Comparison of ENCODE assay signal across 9 mouse cellular contexts in the genomic region with DNA sequence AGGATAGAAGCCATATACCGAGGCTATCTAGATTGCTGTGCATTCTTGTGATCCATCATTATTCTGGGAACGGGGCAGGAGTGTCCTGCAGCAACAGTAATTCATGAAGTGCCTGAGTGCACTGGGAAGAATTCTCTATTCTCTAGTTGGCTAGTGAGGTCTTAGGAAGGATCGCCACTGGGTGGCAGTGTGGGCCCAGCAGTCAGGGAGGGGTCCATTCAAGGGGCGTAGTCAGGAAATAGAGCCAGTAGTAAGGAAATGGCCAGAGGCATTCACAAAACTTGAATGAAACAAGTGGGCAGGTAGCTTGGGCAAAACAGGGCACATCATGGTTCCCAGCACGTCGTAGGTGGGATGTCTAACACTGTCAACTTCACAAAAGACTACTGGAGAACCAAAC. TPM values are rescaled to one million over a fixed set of nuclear protein-coding genes. Genes with fewer than 3 reads are reported as not detected.
A peak's percentile ranks its signal among the peaks of the same experiment; 100 is the strongest.
DNase-seq lines count a peak whose midpoint lies in the region; ATAC-seq and TF ChIP-seq lines count a peak whose summit lies in the region.
"Had no signal": no experiment of that assay in that cellular context is flagged by ENCODE, and none has a peak within 500 bp of the region (broad histone marks: within the 10 kb centered on the region; RNA-seq: fewer than 3 reads in every experiment).

No protein-coding gene starts in this region.

- ATAC-seq in heart, embryonic 12.5 days (ENCODE audit: insufficient number of reproducible peaks, low FRiP score), result no peak
- ATAC-seq in G1E (ENCODE audit: extremely low read depth, insufficient number of reproducible peaks, low FRiP score, poor library complexity, severe bottlenecking), result no peak

- H3K27me3 ChIP-seq in heart, embryonic 12.5 days (replicated peaks), result 0 out of 2 replicates have a peak, but pooled peaks cover 6% of the 10 kb centered on the region
- H3K27me3 ChIP-seq in G1E (ENCODE audit: insufficient read depth, low read length), result peaks cover 8% of the 10 kb centered on the region
- H3K27me3 ChIP-seq in thymus, adult 2 months (ENCODE audit: control insufficient read depth, insufficient read depth, low read length), result no peaks in the 10 kb centered on the region; the same call in 1 of the 2 replicates

- intact Hi-C loops in left cerebral cortex, postnatal 36 days (cut with DNase I), result loop anchor here (1.0 to 5.0 kb wide), 7 partner anchors 42 to 407 kb away; a partner anchor contains a TSS

- peaks cover 39% of the 10 kb centered on the region for H3K4me1 ChIP-seq in heart, embryonic 12.5 days (replicated peaks)
- H3K4me1 ChIP-seq in G1E (ENCODE audit: insufficient read depth, low read depth, low read length), result peaks cover 44% of the 10 kb centered on the region
- H3K4me1 ChIP-seq in thymus, adult 2 months (replicated peaks; ENCODE audit: control insufficient read depth, insufficient read depth, low read length), result peaks cover 23% of the 10 kb centered on the region

- no peak overlapping the region for H3K9ac ChIP-seq in heart, embryonic 12.5 days
- H3K9ac ChIP-seq: limb, embryonic 12.5 days had no signal

- no peak overlapping the region for H3K4me3 ChIP-seq in heart, embryonic 12.5 days
- peak overlapping the region; percentile 30; the same call in 1 of the 2 replicates for H3K4me3 ChIP-seq in G1E (ENCODE audit: low read depth, low read length)
- no peak overlapping the region for H3K4me3 ChIP-seq in thymus, adult 2 months (ENCODE audit: control insufficient read depth, insufficient read depth, low read length)
- H3K4me3 ChIP-seq: limb, embryonic 12.5 days had no signal

- no peak for TF ChIP-seq POLR2A in thymus, adult 2 months (IDR thresholded peaks at IDR 0.05; ENCODE audit: control insufficient read depth, extremely low read depth, insufficient read depth, low read length, poor library complexity)

- peak; percentile 83 to 96 for DNase-seq in heart, adult 18-20 months
- no peak for DNase-seq in G1E (ENCODE audit: low spot score)
- peak; percentile 95 for DNase-seq in cerebellum, postnatal 10 days
- DNase-seq in heart, adult 8-10 months (ENCODE audit: low spot score), result peak; percentile 82
- DNase-seq in left cerebral cortex, postnatal 36 days (ENCODE audit: low spot score in 2 of 2), result peak; percentile 53 to 71
- DNase-seq in naive thymus-derived CD4-positive, alpha-beta T cell, adult 2 months (ENCODE audit: low read depth), result peak; percentile 85
- peak; percentile 84 for DNase-seq in thymus, adult 2 months

- H3K4me2 ChIP-seq in heart, embryonic 12.5 days, result no peak overlapping the region
- H3K4me2 ChIP-seq: limb, embryonic 12.5 days had no signal

- H3K36me3 ChIP-seq in heart, embryonic 12.5 days, result no peaks in the 10 kb centered on the region
- H3K36me3 ChIP-seq in G1E (replicated peaks), result peaks cover 17% of the 10 kb centered on the region
- no peaks in the 10 kb centered on the region for H3K36me3 ChIP-seq in thymus, adult 2 months (ENCODE audit: control insufficient read depth, insufficient read depth, low read length)
- H3K36me3 ChIP-seq: limb, embryonic 12.5 days had no signal

- H3K9me3 ChIP-seq in heart, embryonic 12.5 days (replicated peaks), result no peaks in the 10 kb centered on the region
- H3K9me3 ChIP-seq in G1E (replicated peaks), result no peaks in the 10 kb centered on the region
- H3K9me3 ChIP-seq: limb, embryonic 12.5 days had no signal

- TF ChIP-seq CTCF in G1E (IDR thresholded peaks at IDR 0.05; ENCODE audit: low read depth, low read length), result peak; percentile 52; the same call in 1 of the 2 replicates
- peak; percentile 65; the same call in 1 of the 2 replicates for TF ChIP-seq CTCF in thymus, adult 2 months (IDR thresholded peaks at IDR 0.05; ENCODE audit: borderline replicate concordance, control insufficient read depth, extremely low read depth, insufficient read depth, low read length, poor library complexity)

- no peak overlapping the region for H3K27ac ChIP-seq in heart, embryonic 12.5 days (ENCODE audit: poor library complexity, severe bottlenecking)
- no peak overlapping the region for H3K27ac ChIP-seq in thymus, adult 2 months (ENCODE audit: control insufficient read depth, insufficient read depth, low read length)
- H3K27ac ChIP-seq: limb, embryonic 12.5 days had no signal

- WGBS in heart, embryonic 12.5 days, result 6% methylated on average over 6 of the region's 6 CpGs
- 5% methylated on average over 6 of the region's 6 CpGs for WGBS in thymus, adult 2 months

RNA-seq across cellular contexts. Expression of a gene that starts 1.6 kb away (rescaled TPM):
- total RNA-seq in heart, adult 18-20 months (2021), result 100 to 1,000 TPM; 120 to 131 TPM
- 15.6 and 16.4 TPM in 2 replicates for polyA plus RNA-seq in heart, embryonic 12.5 days (2016; fragmentation: Nextera tagmentation; extraction: Ambion mirVana)
- total RNA-seq in G1E (2014; fragmentation: Nextera tagmentation) (106 TPM in 2 replicates), G1E (2017) (22.1 and 24.7 TPM in 2 replicates)
- 151 and 158 TPM in 2 replicates for polyA plus RNA-seq in G1E (2012)
- total RNA-seq in heart, adult 8-10 months (2022), result 100 to 1,000 TPM in 3 of 4 experiments, 10 to 100 TPM in 1; 87.1 to 234 (median 146) TPM
- total RNA-seq in left cerebral cortex, postnatal 36 days (2021), result 10 to 100 TPM in 1 of 2 experiments, 1 to 10 TPM in 1; 4.8 to 11.0 TPM
- polyA plus RNA-seq in thymus, adult 2 months (2012; rRNA removed), result 34.5 and 39.6 TPM in 2 replicates

RNA-seq across cellular contexts. Expression of a gene that starts 4.6 kb away (rescaled TPM):
- 10 to 100 TPM; 29.4 to 30.3 TPM for total RNA-seq in heart, adult 18-20 months (2021)
- 7.1 and 7.3 TPM in 2 replicates for polyA plus RNA-seq in heart, embryonic 12.5 days (2016; fragmentation: Nextera tagmentation; extraction: Ambion mirVana)
- total RNA-seq in G1E (2014; fragmentation: Nextera tagmentation), result 41.5 and 66.3 TPM in 2 replicates
- total RNA-seq in G1E (2017), result 99.8 and 115 TPM in 2 replicates
- polyA plus RNA-seq in G1E (2012), result 60.1 and 72.6 TPM in 2 replicates
- 10 to 100 TPM; 27.2 to 38.4 (median 32.0) TPM for total RNA-seq in heart, adult 8-10 months (2022)
- total RNA-seq in left cerebral cortex, postnatal 36 days (2021), result 1 to 10 TPM; 2.9 to 4.5 TPM
- polyA plus RNA-seq in thymus, adult 2 months (2012; rRNA removed), result 30.5 and 43.6 TPM in 2 replicates

RNA-seq across cellular contexts. Expression of a gene that starts 43.9 kb away (rescaled TPM):
- total RNA-seq in heart, adult 18-20 months (2021), result 10 to 100 TPM; 20.4 to 22.7 TPM
- polyA plus RNA-seq in heart, embryonic 12.5 days (2016; fragmentation: Nextera tagmentation; extraction: Ambion mirVana), result 11.4 and 13.4 TPM in 2 replicates
- total RNA-seq in G1E (2014; fragmentation: Nextera tagmentation), result 29.6 and 42.6 TPM in 2 replicates
- total RNA-seq in G1E (2017), result 35.6 and 48.6 TPM in 2 replicates
- 9.4 and 11.0 TPM in 2 replicates for polyA plus RNA-seq in G1E (2012)
- 10 to 100 TPM; 17.3 to 24.0 (median 19.9) TPM for total RNA-seq in heart, adult 8-10 months (2022)
- 10 to 100 TPM; 13.3 to 18.0 TPM for total RNA-seq in left cerebral cortex, postnatal 36 days (2021)
- polyA plus RNA-seq in thymus, adult 2 months (2012; rRNA removed), result 23.6 and 25.5 TPM in 2 replicates

RNA-seq across cellular contexts. Expression of a gene that starts 46.2 kb away (rescaled TPM):
- 1 to 10 TPM; 3.5 to 5.3 TPM for total RNA-seq in heart, adult 18-20 months (2021)
- polyA plus RNA-seq in heart, embryonic 12.5 days (2016; fragmentation: Nextera tagmentation; extraction: Ambion mirVana), result 0.55 and 1.1 TPM in 2 replicates
- total RNA-seq in G1E (2014; fragmentation: Nextera tagmentation) (1.3 TPM in 1 of 2 replicates, not detected in the other), G1E (2017) (0.64 and 0.76 TPM in 2 replicates)
- 0.29 and 0.46 TPM in 2 replicates for polyA plus RNA-seq in G1E (2012)
- total RNA-seq in heart, adult 8-10 months (2022), result 10 to 100 TPM in 1 of 4 experiments, 1 to 10 TPM in 3; 5.6 to 10.3 (median 6.4) TPM
- 1 to 10 TPM; 4.6 to 5.0 TPM for total RNA-seq in left cerebral cortex, postnatal 36 days (2021)
- polyA plus RNA-seq in thymus, adult 2 months (2012; rRNA removed), result 0.91 and 1.2 TPM in 2 replicates

Comparison
In these comparisons a context has a peak if more than half of its experiments do, and no peak if none do; other contexts are left out.
1. RNA of a gene that starts 4.6 kb away (total RNA-seq): 41.5 to 115 TPM in G1E, 27.2 to 38.4 TPM in heart, adult 8-10 months and 29.4 to 30.3 TPM in heart, adult 18-20 months; 2.9 to 4.5 TPM in left cerebral cortex, postnatal 36 days; every median in the first group is over 4 times any median in the second.